Mouse (Mus musculus): ENCODE results near the gene Fzd9. TPM values are rescaled to one million over a fixed set of nuclear protein-coding genes. Genes with fewer than 3 reads are reported as not detected.

Fzd9 gene
- polyA plus RNA-seq, 1 experiment, result 0.89 TPM

GRCm38 (mm10) chr5:135246531-135246930 lies 4.5 kb downstream of the Fzd9 start:
- no peak for TF ChIP-seq MAX (IDR thresholded peaks at IDR 0.05)
- TF ChIP-seq USF1 (IDR thresholded peaks at IDR 0.05; ENCODE audit: low read depth), result no peak
- TF ChIP-seq FOSL1 (IDR thresholded peaks at IDR 0.05; ENCODE audit: insufficient read depth, low read length, poor library complexity, severe bottlenecking), result no peak
- TF ChIP-seq CTCF (IDR thresholded peaks at IDR 0.05; ENCODE audit: control insufficient read depth, insufficient read depth, insufficient read length), result no peak
- TF ChIP-seq MYOD1 (IDR thresholded peaks at IDR 0.05; ENCODE audit: control insufficient read depth, insufficient read length, low read depth), result no peak
- TF ChIP-seq CEBPB (IDR thresholded peaks at IDR 0.05; ENCODE audit: low read depth), result no peak
- TF ChIP-seq MYOG (IDR thresholded peaks at IDR 0.05; ENCODE audit: control insufficient read depth, extremely low read depth, insufficient read length), result no peak
- Histone ChIP-seq H3K79me2 (ENCODE audit: control insufficient read depth, insufficient read depth) (no peaks in the 10 kb centered on the region), H3K27me3 (ENCODE audit: control insufficient read depth, insufficient read depth, insufficient read length) (no peaks in the 10 kb centered on the region), H3ac (ENCODE audit: control insufficient read depth, insufficient read length, low read depth) (no peak overlapping the region), H3K4me3 (ENCODE audit: insufficient read depth, poor library complexity, severe bottlenecking) (no peak overlapping the region), H3K36me3 (ENCODE audit: control insufficient read depth, insufficient read depth) (peaks cover 51% of the 10 kb centered on the region), H3K79me3 (ENCODE audit: low read depth) (no peaks in the 10 kb centered on the region)

GRCm38 (mm10) chr5:135243166-135243565 lies 7.9 kb downstream of the Fzd9 start:
- Histone ChIP-seq H3K79me2 (ENCODE audit: control insufficient read depth, insufficient read depth) (no peaks in the 10 kb centered on the region), H3K79me3 (ENCODE audit: low read depth) (no peaks in the 10 kb centered on the region), H3K4me3 (ENCODE audit: insufficient read depth, poor library complexity, severe bottlenecking) (no peak overlapping the region), H3K27me3 (ENCODE audit: control insufficient read depth, insufficient read depth, insufficient read length) (no peaks in the 10 kb centered on the region), H3ac (ENCODE audit: control insufficient read depth, insufficient read length, low read depth) (no peak overlapping the region), H3K36me3 (ENCODE audit: control insufficient read depth, insufficient read depth) (peaks cover 84% of the 10 kb centered on the region)
- no peak for TF ChIP-seq MYOG (IDR thresholded peaks at IDR 0.05; ENCODE audit: control insufficient read depth, extremely low read depth, insufficient read length)
- TF ChIP-seq MAX (IDR thresholded peaks at IDR 0.05), result no peak
- TF ChIP-seq CTCF (IDR thresholded peaks at IDR 0.05; ENCODE audit: control insufficient read depth, insufficient read depth, insufficient read length), result no peak
- no peak for TF ChIP-seq MYOD1 (IDR thresholded peaks at IDR 0.05; ENCODE audit: control insufficient read depth, insufficient read length, low read depth)
- no peak for TF ChIP-seq CEBPB (IDR thresholded peaks at IDR 0.05; ENCODE audit: low read depth)
- TF ChIP-seq USF1 (IDR thresholded peaks at IDR 0.05; ENCODE audit: low read depth), result no peak
- no peak for TF ChIP-seq FOSL1 (IDR thresholded peaks at IDR 0.05; ENCODE audit: insufficient read depth, low read length, poor library complexity, severe bottlenecking)

GRCm38 (mm10) chr5:135242608-135243007 lies 8.4 kb downstream of the Fzd9 start:
- Histone ChIP-seq H3K79me2 (ENCODE audit: control insufficient read depth, insufficient read depth) (no peaks in the 10 kb centered on the region), H3K4me3 (ENCODE audit: insufficient read depth, poor library complexity, severe bottlenecking) (no peak overlapping the region), H3ac (ENCODE audit: control insufficient read depth, insufficient read length, low read depth) (no peak overlapping the region), H3K27me3 (ENCODE audit: control insufficient read depth, insufficient read depth, insufficient read length) (no peaks in the 10 kb centered on the region), H3K36me3 (ENCODE audit: control insufficient read depth, insufficient read depth) (peaks cover 89% of the 10 kb centered on the region), H3K79me3 (ENCODE audit: low read depth) (no peaks in the 10 kb centered on the region)
- TF ChIP-seq USF1 (IDR thresholded peaks at IDR 0.05; ENCODE audit: low read depth), result no peak

- TF ChIP-seq MYOD1 (IDR thresholded peaks at IDR 0.05; ENCODE audit: control insufficient read depth, insufficient read length, low read depth), result no peak
- Histone ChIP-seq H3K79me2 (ENCODE audit: control insufficient read depth, insufficient read depth) (no peaks in the 10 kb centered on the region), H3ac (ENCODE audit: control insufficient read depth, insufficient read length, low read depth) (no peak overlapping the region), H3K79me3 (ENCODE audit: low read depth) (no peaks in the 10 kb centered on the region), H3K36me3 (ENCODE audit: control insufficient read depth, insufficient read depth) (peaks cover 94% of the 10 kb centered on the region), H3K27me3 (ENCODE audit: control insufficient read depth, insufficient read depth, insufficient read length) (no peaks in the 10 kb centered on the region), H3K4me3 (ENCODE audit: insufficient read depth, poor library complexity, severe bottlenecking) (no peak overlapping the region)
These were observed 8.9 kb downstream of the Fzd9 start for GRCm38 (mm10) chr5:135242136-135242535.

- Histone ChIP-seq H3K4me3 (ENCODE audit: insufficient read depth, poor library complexity, severe bottlenecking) (no peak overlapping the region), H3K79me2 (ENCODE audit: control insufficient read depth, insufficient read depth) (no peaks in the 10 kb centered on the region), H3K79me3 (ENCODE audit: low read depth) (no peaks in the 10 kb centered on the region), H3K36me3 (ENCODE audit: control insufficient read depth, insufficient read depth) (peaks cover 95% of the 10 kb centered on the region), H3K27me3 (ENCODE audit: control insufficient read depth, insufficient read depth, insufficient read length) (no peaks in the 10 kb centered on the region), H3ac (ENCODE audit: control insufficient read depth, insufficient read length, low read depth) (no peak overlapping the region)
- TF ChIP-seq MYOG (IDR thresholded peaks at IDR 0.05; ENCODE audit: control insufficient read depth, extremely low read depth, insufficient read length), result no peak
- TF ChIP-seq MAX (IDR thresholded peaks at IDR 0.05), result no peak
- no peak for TF ChIP-seq USF1 (IDR thresholded peaks at IDR 0.05; ENCODE audit: low read depth)
These were observed 9.6 kb downstream of the Fzd9 start for GRCm38 (mm10) chr5:135241474-135241873.

- Histone ChIP-seq H3K27me3 (ENCODE audit: control insufficient read depth, insufficient read depth, insufficient read length) (no peaks in the 10 kb centered on the region), H3K36me3 (ENCODE audit: control insufficient read depth, insufficient read depth) (peaks cover 95% of the 10 kb centered on the region), H3K79me2 (ENCODE audit: control insufficient read depth, insufficient read depth) (no peaks in the 10 kb centered on the region), H3ac (ENCODE audit: control insufficient read depth, insufficient read length, low read depth) (no peak overlapping the region), H3K4me3 (ENCODE audit: insufficient read depth, poor library complexity, severe bottlenecking) (no peak overlapping the region), H3K79me3 (ENCODE audit: low read depth) (no peaks in the 10 kb centered on the region)
- TF ChIP-seq MAX (IDR thresholded peaks at IDR 0.05) (no peak), CTCF (IDR thresholded peaks at IDR 0.05; ENCODE audit: control insufficient read depth, insufficient read depth, insufficient read length) (no peak), FOSL1 (IDR thresholded peaks at IDR 0.05; ENCODE audit: insufficient read depth, low read length, poor library complexity, severe bottlenecking) (no peak), CEBPB (IDR thresholded peaks at IDR 0.05; ENCODE audit: low read depth) (no peak), MYOG (IDR thresholded peaks at IDR 0.05; ENCODE audit: control insufficient read depth, extremely low read depth, insufficient read length) (no peak)
These were observed 12.2 kb downstream of the Fzd9 start for GRCm38 (mm10) chr5:135238832-135239231.
